In genomic region chr4:111597986-111598385, GRCm38 (mm10) we compare ENCODE assay signal across 10 mouse cellular contexts.
DNase-seq lines count a peak whose midpoint lies in the region; ATAC-seq and TF ChIP-seq lines count a peak whose summit lies in the region.
"Had no signal": no experiment of that assay in that cellular context is flagged by ENCODE, and none has a peak within 500 bp of the region (broad histone marks: within the 10 kb centered on the region; RNA-seq: fewer than 3 reads in every experiment).

No protein-coding gene starts in this region.

- no peaks in the 10 kb centered on the region for H3K27me3 ChIP-seq in C2C12 (ENCODE audit: control insufficient read depth, insufficient read depth, insufficient read length)
- H3K27me3 ChIP-seq in forebrain, embryonic 11.5 days (ENCODE audit: control insufficient read depth, insufficient read depth, low read length): no peaks in the 10 kb centered on the region
- H3K27me3 ChIP-seq: limb, embryonic 13.5 days; neural tube, embryonic 13.5 days had no signal

- no peaks in the 10 kb centered on the region for H3K79me2 ChIP-seq in C2C12 (ENCODE audit: control insufficient read depth, insufficient read depth)

- no peak overlapping the region for H3ac ChIP-seq in C2C12 (ENCODE audit: control insufficient read depth, insufficient read length, low read depth)

- no peak for TF ChIP-seq CTCF in C2C12 (IDR thresholded peaks at IDR 0.05; ENCODE audit: control insufficient read depth, insufficient read depth, insufficient read length)

- peak; percentile 15 for DNase-seq in layer of hippocampus, adult 11-12 months (ENCODE audit: low spot score)
- no peak for DNase-seq in layer of hippocampus, postnatal 14 days (ENCODE audit: low spot score in 2 of 2)
- peak; percentile 44 for DNase-seq in 3134 (ENCODE audit: extremely low read depth, insufficient read length, low spot score)
- peak; percentile 21 for DNase-seq in fibroblast of lung, adult 2 months (ENCODE audit: low read depth)
- DNase-seq in forebrain, embryonic 11.5 days (ENCODE audit: low spot score): no peak
- DNase-seq in gastrocnemius, postnatal 4 days (ENCODE audit: low spot score in 2 of 2): no peak

- no peak overlapping the region for H3K4me3 ChIP-seq in C2C12 (ENCODE audit: insufficient read depth, poor library complexity, severe bottlenecking)
- no peak overlapping the region for H3K4me3 ChIP-seq in forebrain, embryonic 11.5 days (ENCODE audit: low read depth, low read length)
- H3K4me3 ChIP-seq: limb, embryonic 13.5 days; neural tube, embryonic 13.5 days had no signal

- WGBS in forebrain, embryonic 11.5 days: 83% methylated on average over 1 of the region's 1 CpGs

- no peaks in the 10 kb centered on the region for H3K79me3 ChIP-seq in C2C12 (ENCODE audit: low read depth)

- no peaks in the 10 kb centered on the region for H3K36me3 ChIP-seq in C2C12 (ENCODE audit: control insufficient read depth, insufficient read depth)
- H3K36me3 ChIP-seq in forebrain, embryonic 11.5 days (ENCODE audit: control insufficient read depth, insufficient read depth, low read length): no peaks in the 10 kb centered on the region
- H3K36me3 ChIP-seq: limb, embryonic 13.5 days; neural tube, embryonic 13.5 days had no signal

- H3K4me1 ChIP-seq in forebrain, embryonic 11.5 days (replicated peaks; ENCODE audit: control insufficient read depth, insufficient read depth, low read length): no peaks in the 10 kb centered on the region

- ATAC-seq in forebrain, embryonic 11.5 days (replicated peaks; ENCODE audit: low FRiP score): no peak

- H3K4me2 ChIP-seq in forebrain, embryonic 11.5 days (ENCODE audit: low read depth, low read length, severe bottlenecking): no peak overlapping the region
- H3K4me2 ChIP-seq: limb, embryonic 13.5 days; neural tube, embryonic 13.5 days had no signal

- no peak overlapping the region for H3K27ac ChIP-seq in forebrain, embryonic 11.5 days (ENCODE audit: low read depth, low read length)
- H3K27ac ChIP-seq: kidney, postnatal 0 days; limb, embryonic 13.5 days; neural tube, embryonic 13.5 days had no signal

- H3K9me3 ChIP-seq in forebrain, embryonic 11.5 days (ENCODE audit: control insufficient read depth, low read length): no peaks in the 10 kb centered on the region
- H3K9me3 ChIP-seq: limb, embryonic 13.5 days; neural tube, embryonic 13.5 days had no signal

- no peak overlapping the region for H3K9ac ChIP-seq in forebrain, embryonic 11.5 days (ENCODE audit: low read length)
- H3K9ac ChIP-seq: limb, embryonic 13.5 days; neural tube, embryonic 13.5 days had no signal

TF ChIP-seq in C2C12, 6 proteins besides CTCF, POLR2A, EP300 and RAD21:
- peak; percentile 3 for TF ChIP-seq FOSL1 (IDR thresholded peaks at IDR 0.05; ENCODE audit: insufficient read depth, low read length, poor library complexity, severe bottlenecking)
- TF ChIP-seq MYOD1 (IDR thresholded peaks at IDR 0.05; ENCODE audit: control insufficient read depth, insufficient read length, low read depth): no peak
- no peak for TF ChIP-seq CEBPB (IDR thresholded peaks at IDR 0.05; ENCODE audit: low read depth)

Comparison
In these comparisons a context has a peak if more than half of its experiments do, and no peak if none do; other contexts are left out.
1. DNase-seq: peak in layer of hippocampus, adult 11-12 months (single experiment), 3134 (single experiment) and fibroblast of lung, adult 2 months (single experiment); none in layer of hippocampus, postnatal 14 days (0 of 2), forebrain, embryonic 11.5 days (single experiment) and gastrocnemius, postnatal 4 days (0 of 2).